Mouse (Mus musculus): ENCODE data around the gene Hcn3. TPM values are rescaled to one million over a fixed set of nuclear protein-coding genes. Genes with fewer than 3 reads are reported as not detected.
A peak's percentile ranks its signal among the peaks of the same experiment; 100 is the strongest.

The Hcn3 gene
- polyA plus RNA-seq (2012; rRNA removed) = 0.48 and 0.52 TPM in 2 replicates

- DNase-seq (ENCODE audit: low read depth, low spot score) = no peak
- 1% methylated on average over 66 of the region's 66 CpGs for WGBS
Observed at GRCm38 (mm10) chr3:89159616-89160344, at the start of gene Hcn3. TSS of gene Hcn3 (minus strand) at chr3:89160196.

GRCm38 (mm10) chr3:89209731-89210130, 49.7 kb upstream of the Hcn3 start:
- WGBS = 93% methylated on average over 7 of the region's 7 CpGs

GRCm38 (mm10) chr3:89208736-89209135, 48.7 kb upstream of the Hcn3 start:
- no peak for DNase-seq (ENCODE audit: low read depth, low spot score)
- WGBS = 87% methylated on average over 6 of the region's 6 CpGs

More at GRCm38 (mm10) chr3:89209731-89210130, 49.7 kb upstream of the Hcn3 start:
- no peak for DNase-seq (ENCODE audit: low read depth, low spot score)

- no peak for DNase-seq (ENCODE audit: low read depth, low spot score)
Observed at GRCm38 (mm10) chr3:89208075-89208657, 48.2 kb upstream of the Hcn3 start.

GRCm38 (mm10) chr3:89206695-89207094, 46.7 kb upstream of the Hcn3 start:
- WGBS = 64% methylated on average over 2 of the region's 2 CpGs
- no peak for DNase-seq (ENCODE audit: low read depth, low spot score)

More at GRCm38 (mm10) chr3:89208075-89208657, 48.2 kb upstream of the Hcn3 start:
- WGBS = 91% methylated on average over 13 of the region's 13 CpGs

GRCm38 (mm10) chr3:89206079-89206478, 46.1 kb upstream of the Hcn3 start:
- 94% methylated on average over 7 of the region's 7 CpGs for WGBS
- DNase-seq (ENCODE audit: low read depth, low spot score) = no peak

- 21% methylated on average over 5 of the region's 5 CpGs for WGBS
- DNase-seq (ENCODE audit: low read depth, low spot score) = no peak
Observed at GRCm38 (mm10) chr3:89203142-89203514, 43.1 kb upstream of the Hcn3 start.

GRCm38 (mm10) chr3:89202253-89203141, 42.5 kb upstream of the Hcn3 start, which contains the start of gene Gba:
TSS of gene Gba (plus strand) at chr3:89202928.
- peak; percentile 83 for DNase-seq (ENCODE audit: low read depth, low spot score)
- 18% methylated on average over 13 of the region's 13 CpGs for WGBS

GRCm38 (mm10) chr3:89199839-89200238, 39.8 kb upstream of the Hcn3 start:
- DNase-seq (ENCODE audit: low read depth, low spot score) = no peak
- WGBS = 50% methylated on average over 3 of the region's 3 CpGs

- peak; percentile 64 for DNase-seq (ENCODE audit: low read depth, low spot score)
- WGBS = 6% methylated on average over 33 of the region's 33 CpGs
Observed at GRCm38 (mm10) chr3:89195979-89196877, 36.2 kb upstream of the Hcn3 start.

- no peak for DNase-seq (ENCODE audit: low read depth, low spot score)
- 90% methylated on average over 2 of the region's 2 CpGs for WGBS
Observed at GRCm38 (mm10) chr3:89193853-89194252, 33.9 kb upstream of the Hcn3 start.

- DNase-seq (ENCODE audit: low read depth, low spot score) = no peak
- WGBS = 53% methylated on average over 1 of the region's 1 CpGs
Observed at GRCm38 (mm10) chr3:89193351-89193750, 33.4 kb upstream of the Hcn3 start.

- no peak for DNase-seq (ENCODE audit: low read depth, low spot score)
- 73% methylated on average over 8 of the region's 8 CpGs for WGBS
Observed at GRCm38 (mm10) chr3:89190436-89190835, 30.4 kb upstream of the Hcn3 start.

- no peak for DNase-seq (ENCODE audit: low read depth, low spot score)
- 75% methylated on average over 12 of the region's 12 CpGs for WGBS
Observed at GRCm38 (mm10) chr3:89188478-89188875, 28.5 kb upstream of the Hcn3 start.

GRCm38 (mm10) chr3:89187690-89188477, 27.9 kb upstream of the Hcn3 start:
- WGBS = 88% methylated on average over 18 of the region's 18 CpGs
- DNase-seq (ENCODE audit: low read depth, low spot score) = no peak

- 72% methylated on average over 23 of the region's 23 CpGs for WGBS
- no peak for DNase-seq (ENCODE audit: low read depth, low spot score)
Observed at GRCm38 (mm10) chr3:89187197-89187596, 27.2 kb upstream of the Hcn3 start.

- 76% methylated on average over 6 of the region's 6 CpGs for WGBS
- no peak for DNase-seq (ENCODE audit: low read depth, low spot score)
Observed at GRCm38 (mm10) chr3:89183959-89184315, 23.9 kb upstream of the Hcn3 start.

GRCm38 (mm10) chr3:89183058-89183958, 23.3 kb upstream of the Hcn3 start, which contains the start of gene Fam189b:
TSS of gene Fam189b (plus strand) at chr3:89183143.
- WGBS = 8% methylated on average over 39 of the region's 39 CpGs

More at GRCm38 (mm10) chr3:89183058-89183958, 23.3 kb upstream of the Hcn3 start, which contains the start of gene Fam189b:
- DNase-seq (ENCODE audit: low read depth, low spot score) = peak; percentile 56

All from large intestine, adult 2 months (tissue).